20 mouse cellular contexts compared by ENCODE assay signal in genomic region chr9:119419852-119420438, GRCm38 (mm10). TPM values are rescaled to one million over a fixed set of nuclear protein-coding genes. Genes with fewer than 3 reads are reported as not detected.
DNase-seq lines count a peak whose midpoint lies in the region; ATAC-seq and TF ChIP-seq lines count a peak whose summit lies in the region.
"Had no signal": no experiment of that assay in that cellular context is flagged by ENCODE, and none has a peak within 500 bp of the region (broad histone marks: within the 10 kb centered on the region; RNA-seq: fewer than 3 reads in every experiment).

No protein-coding gene starts in this region.

- no peaks in the 10 kb centered on the region for H3K27me3 ChIP-seq in heart, embryonic 10.5 days (ENCODE audit: insufficient read depth, poor library complexity, severe bottlenecking)
- H3K27me3 ChIP-seq in lung, embryonic 14.5 days (ENCODE audit: insufficient read depth, low read length), result no peaks in the 10 kb centered on the region
- H3K27me3 ChIP-seq in cerebellum, adult 2 months (ENCODE audit: control insufficient read depth, insufficient read depth, low read length), result no peaks in the 10 kb centered on the region
- H3K27me3 ChIP-seq: forebrain, embryonic 15.5 days; Patski had no signal

- DNase-seq in heart, embryonic 10.5 days (ENCODE audit: low spot score), result no peak
- DNase-seq in heart, adult 8-10 months (ENCODE audit: low spot score), result no peak
- DNase-seq in lung, embryonic 14.5 days, result no peak
- DNase-seq in lung, postnatal 4 days, result no peak
- peak; percentile 62 to 81 for DNase-seq in cerebellum, adult 2 months
- DNase-seq in testis, postnatal 10 days (ENCODE audit: low spot score), result no peak
- no peak for DNase-seq in adipocyte (ENCODE audit: low spot score)
- DNase-seq: B cell, adult 2 months; kidney, postnatal 4 days; liver; liver, postnatal 0 days; thymus, adult 18-20 months had no signal

- H3K9me3 ChIP-seq in heart, embryonic 10.5 days, result no peaks in the 10 kb centered on the region
- no peaks in the 10 kb centered on the region for H3K9me3 ChIP-seq in lung, embryonic 14.5 days (ENCODE audit: low read depth, low read length)
- H3K9me3 ChIP-seq: forebrain, embryonic 15.5 days had no signal

- WGBS in heart, embryonic 10.5 days, result 69% methylated on average over 12 of the region's 12 CpGs
- WGBS in lung, embryonic 14.5 days, result 58% methylated on average over 12 of the region's 12 CpGs
- 11% methylated on average over 12 of the region's 12 CpGs for WGBS in cerebellum, adult 2 months

- peak overlapping the region; percentile 53 for H3K27ac ChIP-seq in heart, embryonic 10.5 days
- H3K27ac ChIP-seq in lung, embryonic 14.5 days (ENCODE audit: low read depth), result peak overlapping the region; percentile 2; the same call in 1 of the 2 replicates
- no peak overlapping the region for H3K27ac ChIP-seq in cerebellum, adult 2 months (ENCODE audit: insufficient read depth, low read length)
- H3K27ac ChIP-seq: forebrain, embryonic 15.5 days had no signal

- no peak for TF ChIP-seq POLR2A in cerebellum, adult 2 months (IDR thresholded peaks at IDR 0.05; ENCODE audit: borderline replicate concordance, insufficient read depth, low read length)

- no peaks in the 10 kb centered on the region for H3K36me3 ChIP-seq in heart, embryonic 10.5 days
- H3K36me3 ChIP-seq in lung, embryonic 14.5 days (ENCODE audit: insufficient read depth), result no peaks in the 10 kb centered on the region
- H3K36me3 ChIP-seq: forebrain, embryonic 15.5 days had no signal

- no peak overlapping the region for H3K4me2 ChIP-seq in lung, embryonic 14.5 days
- H3K4me2 ChIP-seq: forebrain, embryonic 15.5 days had no signal

- peaks cover 57% of the 10 kb centered on the region for H3K4me1 ChIP-seq in heart, embryonic 10.5 days
- H3K4me1 ChIP-seq in lung, embryonic 14.5 days (ENCODE audit: insufficient read depth), result peaks cover 22% of the 10 kb centered on the region
- peaks cover 12% of the 10 kb centered on the region for H3K4me1 ChIP-seq in cerebellum, adult 2 months (ENCODE audit: control insufficient read depth, insufficient read depth, low read length)

- ATAC-seq in lung, embryonic 14.5 days (ENCODE audit: insufficient read depth), result no peak
- ATAC-seq: forebrain, embryonic 15.5 days; liver, postnatal 0 days; Patski had no signal

- H3K4me3 ChIP-seq in heart, embryonic 10.5 days, result no peak overlapping the region
- no peak overlapping the region for H3K4me3 ChIP-seq in lung, embryonic 14.5 days (ENCODE audit: low read depth, low read length)
- no peak overlapping the region for H3K4me3 ChIP-seq in cerebellum, adult 2 months (replicated peaks; ENCODE audit: insufficient read depth, low read depth, low read length)
- H3K4me3 ChIP-seq: forebrain, embryonic 15.5 days had no signal

- H3K9ac ChIP-seq in lung, embryonic 14.5 days, result no peak overlapping the region
- H3K9ac ChIP-seq: forebrain, embryonic 15.5 days; liver, postnatal 0 days had no signal

- no peak for TF ChIP-seq CTCF in lung, embryonic 14.5 days (IDR thresholded peaks at IDR 0.05; ENCODE audit: low read depth)
- no peak for TF ChIP-seq CTCF in cerebellum, adult 2 months (IDR thresholded peaks at IDR 0.05; ENCODE audit: borderline replicate concordance, insufficient read depth, low read depth, low read length)

RNA-seq across cellular contexts. Expression of gene Acvr2b, which starts 18.0 kb away (rescaled TPM):
- polyA plus RNA-seq in heart, embryonic 10.5 days (2016; fragmentation: Nextera tagmentation; extraction: Ambion mirVana), result 29.6 and 35.4 TPM in 2 replicates
- 1 to 10 TPM; 3.5 to 7.6 (median 5.4) TPM for total RNA-seq in heart, adult 8-10 months (2022)
- 22.7 and 28.2 TPM in 2 replicates for polyA plus RNA-seq in lung, embryonic 14.5 days (2014; fragmentation: Nextera tagmentation; extraction: Ambion mirVana)
- polyA plus RNA-seq in cerebellum, adult 2 months (2012; rRNA removed), result 4.5 and 5.0 TPM in 2 replicates
- total RNA-seq: neutrophil, adult 5-6 weeks had no signal

RNA-seq across cellular contexts. Expression of gene Exog, which starts 24.8 kb away (rescaled TPM):
- 16.2 and 25.0 TPM in 2 replicates for polyA plus RNA-seq in heart, embryonic 10.5 days (2016; fragmentation: Nextera tagmentation; extraction: Ambion mirVana)
- 1 to 10 TPM; 2.4 to 3.3 (median 2.8) TPM for total RNA-seq in heart, adult 8-10 months (2022)
- 32.1 and 33.7 TPM in 2 replicates for polyA plus RNA-seq in lung, embryonic 14.5 days (2014; fragmentation: Nextera tagmentation; extraction: Ambion mirVana)
- 13.0 and 14.1 TPM in 2 replicates for polyA plus RNA-seq in cerebellum, adult 2 months (2012; rRNA removed)

RNA-seq across cellular contexts. Expression of gene Slc22a14, which starts 54.6 kb away (rescaled TPM):
- not detected in 2 replicates for polyA plus RNA-seq in heart, embryonic 10.5 days (2016; fragmentation: Nextera tagmentation; extraction: Ambion mirVana)
- under 1 TPM in 2 of 4 experiments, not detected in 2; 0.31 to 0.47 TPM for total RNA-seq in heart, adult 8-10 months (2022)
- 0.35 TPM in 1 of 2 replicates, not detected in the other for polyA plus RNA-seq in lung, embryonic 14.5 days (2014; fragmentation: Nextera tagmentation; extraction: Ambion mirVana)
- not detected in 2 replicates for polyA plus RNA-seq in cerebellum, adult 2 months (2012; rRNA removed)
- total RNA-seq: adrenal gland, postnatal 4 days; layer of hippocampus, postnatal 25 days; left cerebral cortex, postnatal 25 days; neutrophil, adult 5-6 weeks had no signal
- polyA plus RNA-seq: kidney, embryonic 14.5 days; liver, postnatal 0 days; small intestine, adult 2 months had no signal

Comparison
In these comparisons a context has a peak if more than half of its experiments do, and no peak if none do; other contexts are left out.
1. DNase-seq: peak in cerebellum, adult 2 months (2 of 2); none in heart, embryonic 10.5 days (single experiment), heart, adult 8-10 months (single experiment), lung, embryonic 14.5 days (single experiment), lung, postnatal 4 days (0 of 2), testis, postnatal 10 days (single experiment) and adipocyte (single experiment).